Mouse (Mus musculus) limb, embryonic 12.5 days (tissue): ENCODE results near the gene Cep112. TPM values are rescaled to one million over a fixed set of nuclear protein-coding genes. Genes with fewer than 3 reads are reported as not detected.

ENCODE experiments used
- ATAC-seq: fragments of 200-750 bp; cut with Nextera tagmentation; 2 replicates; pipeline ENCODE4 v1.8.0; 2017; ENCODE audit warnings: low read depth, moderate TSS enrichment; ENCODE audit not compliant: insufficient number of reproducible peaks, insufficient read depth, low FRiP score, low TSS enrichment
- H3K27ac ChIP-seq: fragments of 300-500 bp; sonication (generic); 2 replicates; pipeline ENCODE4 v1.5.1; 2016; ENCODE audit warnings: mild to moderate bottlenecking, moderate library complexity
- H3K27me3 ChIP-seq: fragments of 300-500 bp; sonication (generic); 2 replicates; pipeline ENCODE4 v1.6.1; 2016; ENCODE audit warnings: mild to moderate bottlenecking, moderate library complexity
- H3K36me3 ChIP-seq: fragments of 300-500 bp; sonication (generic); 2 replicates; pipeline ENCODE4 v1.6.1; 2016; ENCODE audit warnings: mild to moderate bottlenecking, moderate library complexity
- H3K4me1 ChIP-seq: fragments of 300-500 bp; sonication (generic); replicated peaks from 2 replicates; pipeline ENCODE4 v1.6.1; 2016
- H3K4me2 ChIP-seq: fragments of 300-500 bp; sonication (generic); 2 replicates; pipeline ENCODE4 v1.6.1; 2016; ENCODE audit warnings: mild to moderate bottlenecking, moderate library complexity
- H3K4me3 ChIP-seq: fragments of 300-500 bp; sonication (generic); replicated peaks from 2 replicates; pipeline ENCODE4 v1.5.1; 2016; ENCODE audit warnings: mild to moderate bottlenecking
- H3K9ac ChIP-seq: fragments of 300-500 bp; sonication (generic); replicated peaks from 2 replicates; pipeline ENCODE4 v1.6.1; 2016; ENCODE audit warnings: mild to moderate bottlenecking, moderate library complexity
- H3K9me3 ChIP-seq: fragments of 300-500 bp; sonication (generic); 2 replicates; pipeline ENCODE4 v1.6.1; 2016; ENCODE audit warnings: mild to moderate bottlenecking, moderate library complexity
- WGBS: fragments of 180-500 bp; shearing (Covaris S2); methylation state at CpG from one replicate; pipeline ENCODE4 v1.1.7; 2016; 5-methylcytosine and 5-hydroxymethylcytosine counted together
- polyA plus RNA-seq: library from polyadenylated mRNA; unstranded; fragments of >200 nt; fragmentation: Nextera tagmentation; extraction: Ambion mirVana; gene quantifications from 2 replicates; pipeline ENCODE4 v1.2.1, GENCODE M21; 2016

Cep112 gene
- 14.3 and 17.8 TPM in 2 replicates for polyA plus RNA-seq

- Histone ChIP-seq H3K27me3 (peaks cover 6% of the 10 kb centered on the region; the same call in 1 of the 2 replicates), H3K36me3 (no peaks in the 10 kb centered on the region), H3K9ac (peak within 1 kb of the TSS; percentile 84), H3K4me2 (peak within 1 kb of the TSS; percentile 69), H3K4me1 (peaks cover 10% of the 10 kb centered on the region; the same call in 1 of the 2 replicates), H3K4me3 (peak within 1 kb of the TSS; percentile 73), H3K27ac (peak within 1 kb of the TSS; percentile 59), H3K9me3 (no peaks in the 10 kb centered on the region)
- ATAC-seq: peak; percentile 94
- WGBS: 2% methylated on average over 61 of the region's 61 CpGs
Observed at GRCm38 (mm10) chr11:108424889-108425591, at the start of gene Cep112. Gene Cep112, plus strand, starts transcription at chr11:108425192.

GRCm38 (mm10) chr11:108376815-108377214 is 48.2 kb upstream of the Cep112 start:
- H3K27ac ChIP-seq: no peak overlapping the region
- no peak for ATAC-seq
- 0 out of 2 replicates have a peak, but pooled peaks cover 3% of the 10 kb centered on the region for H3K4me1 ChIP-seq
- H3K4me3 ChIP-seq: no peak overlapping the region
- no peaks in the 10 kb centered on the region for H3K36me3 ChIP-seq
- H3K9me3 ChIP-seq: no peaks in the 10 kb centered on the region
- H3K27me3 ChIP-seq: no peaks in the 10 kb centered on the region
- WGBS: 94% methylated on average over 7 of the region's 7 CpGs
- no peak overlapping the region for H3K4me2 ChIP-seq
- H3K9ac ChIP-seq: no peak overlapping the region

- Histone ChIP-seq H3K9ac (no peak overlapping the region), H3K9me3 (no peaks in the 10 kb centered on the region), H3K36me3 (no peaks in the 10 kb centered on the region), H3K4me3 (no peak overlapping the region), H3K27ac (no peak overlapping the region), H3K27me3 (no peaks in the 10 kb centered on the region), H3K4me2 (no peak overlapping the region), H3K4me1 (0 out of 2 replicates have a peak, but pooled peaks cover 3% of the 10 kb centered on the region)
- ATAC-seq: no peak
- 43% methylated on average over 19 of the region's 19 CpGs for whole genome bisulfite sequencing
Observed at GRCm38 (mm10) chr11:108377680-108378362, 47.2 kb upstream of the Cep112 start.

- ATAC-seq: no peak
- H3K4me1 ChIP-seq: 0 out of 2 replicates have a peak, but pooled peaks cover 3% of the 10 kb centered on the region
- H3K27me3 ChIP-seq: no peaks in the 10 kb centered on the region
- 86% methylated on average over 4 of the region's 4 CpGs for WGBS
- no peak overlapping the region for H3K27ac ChIP-seq
- no peak overlapping the region for H3K9ac ChIP-seq
- H3K9me3 ChIP-seq: no peaks in the 10 kb centered on the region
- H3K36me3 ChIP-seq: no peaks in the 10 kb centered on the region
- no peak overlapping the region for H3K4me3 ChIP-seq
- no peak overlapping the region for H3K4me2 ChIP-seq
Observed at GRCm38 (mm10) chr11:108378363-108378751, 46.6 kb upstream of the Cep112 start.

GRCm38 (mm10) chr11:108382664-108383063 is 42.3 kb upstream of the Cep112 start:
- H3K9ac ChIP-seq: no peak overlapping the region
- no peak overlapping the region for H3K27ac ChIP-seq
- no peaks in the 10 kb centered on the region for H3K27me3 ChIP-seq
- no peaks in the 10 kb centered on the region for H3K36me3 ChIP-seq
- H3K4me3 ChIP-seq: no peak overlapping the region
- H3K4me1 ChIP-seq: 0 out of 2 replicates have a peak, but pooled peaks cover 3% of the 10 kb centered on the region
- no peak for ATAC-seq
- 66% methylated on average over 3 of the region's 3 CpGs for WGBS
- no peak overlapping the region for H3K4me2 ChIP-seq
- H3K9me3 ChIP-seq: no peaks in the 10 kb centered on the region

- H3K4me2 ChIP-seq: no peak overlapping the region
- WGBS: 62% methylated on average over 4 of the region's 4 CpGs
- H3K4me1 ChIP-seq: no peaks in the 10 kb centered on the region
- no peak overlapping the region for H3K4me3 ChIP-seq
- no peak overlapping the region for H3K27ac ChIP-seq
- no peak for ATAC-seq
- H3K9ac ChIP-seq: no peak overlapping the region
- no peaks in the 10 kb centered on the region for H3K27me3 ChIP-seq
- H3K9me3 ChIP-seq: no peaks in the 10 kb centered on the region
- H3K36me3 ChIP-seq: no peaks in the 10 kb centered on the region
Observed at GRCm38 (mm10) chr11:108384920-108385665, 39.9 kb upstream of the Cep112 start.

- H3K9me3 ChIP-seq: no peaks in the 10 kb centered on the region
- WGBS: 95% methylated on average over 1 of the region's 1 CpGs
- H3K4me2 ChIP-seq: no peak overlapping the region
- no peak overlapping the region for H3K9ac ChIP-seq
- no peak overlapping the region for H3K27ac ChIP-seq
- H3K4me1 ChIP-seq: no peaks in the 10 kb centered on the region
- H3K27me3 ChIP-seq: no peaks in the 10 kb centered on the region
- H3K36me3 ChIP-seq: no peaks in the 10 kb centered on the region
- no peak for ATAC-seq
- no peak overlapping the region for H3K4me3 ChIP-seq
Observed at GRCm38 (mm10) chr11:108385666-108386024, 39.3 kb upstream of the Cep112 start.

GRCm38 (mm10) chr11:108395061-108395460 is 29.9 kb upstream of the Cep112 start:
- Histone ChIP-seq H3K4me2 (no peak overlapping the region), H3K4me3 (no peak overlapping the region), H3K27me3 (no peaks in the 10 kb centered on the region), H3K9ac (no peak overlapping the region), H3K4me1 (no peaks in the 10 kb centered on the region), H3K27ac (no peak overlapping the region), H3K9me3 (no peaks in the 10 kb centered on the region), H3K36me3 (no peaks in the 10 kb centered on the region)
- ATAC-seq: no peak
- WGBS: 92% methylated on average over 9 of the region's 9 CpGs

- no peaks in the 10 kb centered on the region for H3K4me1 ChIP-seq
- H3K4me2 ChIP-seq: no peak overlapping the region
- WGBS: 89% methylated on average over 7 of the region's 7 CpGs
- H3K27me3 ChIP-seq: no peaks in the 10 kb centered on the region
- no peak overlapping the region for H3K4me3 ChIP-seq
- no peaks in the 10 kb centered on the region for H3K36me3 ChIP-seq
- no peaks in the 10 kb centered on the region for H3K9me3 ChIP-seq
- no peak for ATAC-seq
- H3K27ac ChIP-seq: no peak overlapping the region
- no peak overlapping the region for H3K9ac ChIP-seq
Observed at GRCm38 (mm10) chr11:108396076-108396829, 28.7 kb upstream of the Cep112 start.

- Histone ChIP-seq H3K4me2 (no peak overlapping the region), H3K4me3 (no peak overlapping the region), H3K36me3 (no peaks in the 10 kb centered on the region), H3K27ac (no peak overlapping the region), H3K27me3 (no peaks in the 10 kb centered on the region), H3K9ac (no peak overlapping the region), H3K4me1 (no peaks in the 10 kb centered on the region), H3K9me3 (no peaks in the 10 kb centered on the region)
- WGBS: 72% methylated on average over 8 of the region's 9 CpGs
- no peak for ATAC-seq
Observed at GRCm38 (mm10) chr11:108409876-108410644, 14.9 kb upstream of the Cep112 start.
